Mouse (Mus musculus) lung, embryonic 14.5 days (tissue): ENCODE measurements at regions not wholly inside any gene's neighbourhood (a gene's known extent, or its start where the extent isn't known, plus 50 kb on each side); places are given as distances from the start of the nearest gene placed in this dataset.

ENCODE experiments used
- ATAC-seq: fragments of 200-750 bp; cut with Nextera tagmentation; 2 replicates; pipeline ENCODE4 v1.8.0; 2017; ENCODE audit warnings: mild to moderate bottlenecking, moderate TSS enrichment, moderate library complexity; ENCODE audit not compliant: insufficient read depth
- DNase-seq: peaks from one replicate; pipeline ENCODE4 v3.0.0-alpha.2; 2015
- H3K27ac ChIP-seq: fragments of 300-500 bp; sonication (generic); 2 replicates; pipeline ENCODE4 v1.5.1; 2014; ENCODE audit warnings: low read depth, mild to moderate bottlenecking, moderate library complexity
- H3K27me3 ChIP-seq: fragments of 300-500 bp; sonication (generic); 2 replicates; pipeline ENCODE4 v1.6.1; 2014; ENCODE audit warnings: low read length, control low read depth; ENCODE audit not compliant: insufficient read depth
- H3K36me3 ChIP-seq: fragments of 300-500 bp; sonication (generic); 2 replicates; pipeline ENCODE4 v1.6.1; 2014; ENCODE audit warnings: control low read depth; ENCODE audit not compliant: insufficient read depth
- H3K4me1 ChIP-seq: fragments of 300-500 bp; sonication (generic); 2 replicates; pipeline ENCODE4 v1.6.1; 2014; ENCODE audit warnings: antibody characterized with exemption, control low read depth; ENCODE audit not compliant: insufficient read depth
- H3K4me2 ChIP-seq: fragments of 300-500 bp; sonication (generic); 2 replicates; pipeline ENCODE4 v1.6.1; 2014; ENCODE audit warnings: mild to moderate bottlenecking
- H3K4me3 ChIP-seq: fragments of 300-500 bp; sonication (generic); 2 replicates; pipeline ENCODE4 v1.5.1; 2014; ENCODE audit warnings: low read depth, low read length
- H3K9ac ChIP-seq: fragments of 300-500 bp; sonication (generic); 2 replicates; pipeline ENCODE4 v1.6.1; 2014
- H3K9me3 ChIP-seq: fragments of 300-500 bp; sonication (generic); 2 replicates; pipeline ENCODE4 v1.6.1; 2016; ENCODE audit warnings: low read depth, low read length, control low read depth
- CTCF ChIP-seq: IDR thresholded peaks from 2 replicates; pipeline ENCODE4 v1.5.1; 2016; ENCODE audit warnings: antibody characterized with exemption, low read depth
- WGBS: fragments of 180-500 bp; shearing (Covaris S2); extraction: QIAGEN DNeasy Blood & Tissue Kit; methylation state at CpG from one replicate; pipeline ENCODE4 v1.1.7; 2014; 5-methylcytosine and 5-hydroxymethylcytosine counted together

DNA sequence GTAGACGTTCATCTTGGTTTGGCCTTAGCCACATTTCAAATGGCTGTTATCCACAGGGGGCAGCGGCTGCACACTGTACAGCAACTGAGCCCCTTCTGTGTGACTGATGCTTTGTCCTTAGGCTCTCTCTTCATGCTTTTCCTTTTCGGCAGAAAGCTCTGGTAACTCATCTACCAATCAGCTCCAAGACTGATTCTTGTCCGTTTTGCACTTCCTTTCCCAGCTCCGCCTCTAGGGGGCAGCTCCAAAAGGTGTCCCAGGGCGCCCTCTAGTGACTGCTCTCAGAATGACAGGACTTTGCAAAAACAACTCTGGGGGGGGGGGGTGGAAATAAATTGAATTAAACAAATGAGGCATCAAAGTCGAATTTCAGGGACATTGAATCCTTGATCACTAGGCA lies 173.0 kb downstream of the Cog6 start:
- WGBS = 27% methylated on average over 7 of the region's 7 CpGs
- peak; percentile 97 for TF ChIP-seq CTCF
- Histone ChIP-seq H3K9me3 (no peaks in the 10 kb centered on the region), H3K27ac (no peak overlapping the region), H3K4me3 (no peak overlapping the region), H3K9ac (no peak overlapping the region), H3K4me1 (no peaks in the 10 kb centered on the region), H3K27me3 (no peaks in the 10 kb centered on the region), H3K36me3 (no peaks in the 10 kb centered on the region), H3K4me2 (no peak overlapping the region)
- ATAC-seq (no peak), DNase-seq (peak; percentile 92)

- Histone ChIP-seq H3K27me3 (no peaks in the 10 kb centered on the region), H3K9ac (no peak overlapping the region), H3K27ac (no peak overlapping the region), H3K36me3 (no peaks in the 10 kb centered on the region), H3K4me3 (no peak overlapping the region), H3K4me2 (no peak overlapping the region), H3K4me1 (no peaks in the 10 kb centered on the region), H3K9me3 (no peaks in the 10 kb centered on the region)
- ATAC-seq (no peak), DNase-seq (no peak)
- TF ChIP-seq CTCF = no peak
- WGBS = 50% methylated on average over 10 of the region's 10 CpGs
These were observed 174.1 kb downstream of the Cog6 start for GRCm38 (mm10) chr3:52842866-52843425.

GRCm38 (mm10) chr3:52840160-52840953 lies 176.7 kb downstream of the Cog6 start:
- DNase-seq = no peak
- WGBS = 40% methylated on average over 12 of the region's 12 CpGs

DNA sequence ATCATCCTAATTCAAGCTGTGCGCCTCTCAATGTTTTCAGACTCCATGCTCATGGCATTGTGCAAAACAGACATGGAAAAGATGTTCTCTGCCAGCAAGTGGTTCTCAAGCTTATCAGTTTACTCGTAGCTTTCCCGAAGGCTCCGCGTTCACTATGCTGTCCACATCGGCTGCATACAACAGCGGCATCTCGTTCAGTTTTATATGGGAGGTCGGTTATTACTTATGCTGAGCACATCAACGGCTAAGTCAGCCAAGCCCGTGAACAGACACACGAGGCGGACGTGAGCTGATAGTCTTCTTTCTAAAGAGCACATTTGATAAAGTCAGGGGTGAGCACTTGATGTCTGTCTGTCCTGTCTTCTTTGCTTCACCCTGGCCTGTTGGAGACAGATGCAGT lies 179.0 kb downstream of the Cog6 start:
- DNase-seq (no peak), ATAC-seq (no peak)
- Histone ChIP-seq H3K4me2 (no peak overlapping the region), H3K27me3 (no peaks in the 10 kb centered on the region), H3K36me3 (no peaks in the 10 kb centered on the region), H3K9ac (no peak overlapping the region), H3K9me3 (no peaks in the 10 kb centered on the region), H3K27ac (no peak overlapping the region), H3K4me1 (0 out of 2 replicates have a peak, but pooled peaks cover 4% of the 10 kb centered on the region), H3K4me3 (no peak overlapping the region)
- TF ChIP-seq CTCF = no peak
- WGBS = 73% methylated on average over 14 of the region's 14 CpGs

More at GRCm38 (mm10) chr3:52840160-52840953, 176.7 kb downstream of the Cog6 start:
- ATAC-seq = no peak
- H3K9me3 ChIP-seq = no peaks in the 10 kb centered on the region
- no peak overlapping the region for H3K4me3 ChIP-seq
- no peak overlapping the region for H3K9ac ChIP-seq
- H3K4me1 ChIP-seq = 0 out of 2 replicates have a peak, but pooled peaks cover 4% of the 10 kb centered on the region
- no peaks in the 10 kb centered on the region for H3K36me3 ChIP-seq
- TF ChIP-seq CTCF = no peak
- no peak overlapping the region for H3K27ac ChIP-seq
- H3K27me3 ChIP-seq = no peaks in the 10 kb centered on the region
- no peak overlapping the region for H3K4me2 ChIP-seq

DNA sequence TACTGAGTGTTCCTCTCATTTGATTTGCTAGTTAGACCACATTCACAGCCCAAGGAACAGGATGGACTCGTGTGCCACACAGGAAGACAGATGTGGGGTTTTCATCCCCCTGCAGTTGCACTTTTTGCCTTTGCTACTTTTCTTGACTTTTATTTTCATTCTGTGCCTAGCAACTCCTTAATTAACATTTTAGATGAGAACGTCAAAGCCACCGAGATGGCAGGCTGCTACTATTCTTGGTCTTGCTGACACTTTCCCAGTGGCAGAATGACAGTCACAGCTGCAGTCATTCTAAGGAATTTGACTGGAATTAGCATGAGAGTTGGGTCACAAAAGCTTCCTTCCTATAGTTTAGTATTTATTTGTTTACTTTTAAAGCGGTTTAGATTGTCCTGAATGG lies 179.5 kb downstream of the Cog6 start:
- WGBS = 39% methylated on average over 4 of the region's 4 CpGs
- DNase-seq = no peak

GRCm38 (mm10) chr3:52836780-52837179 lies 180.3 kb downstream of the Cog6 start:
- Histone ChIP-seq H3K36me3 (no peaks in the 10 kb centered on the region), H3K9ac (no peak overlapping the region), H3K27me3 (no peaks in the 10 kb centered on the region), H3K27ac (no peak overlapping the region), H3K4me2 (no peak overlapping the region), H3K4me1 (0 out of 2 replicates have a peak, but pooled peaks cover 4% of the 10 kb centered on the region), H3K4me3 (no peak overlapping the region), H3K9me3 (no peaks in the 10 kb centered on the region)
- ATAC-seq (no peak), DNase-seq (peak; percentile 37)
- 29% methylated on average over 8 of the region's 8 CpGs for WGBS
- no peak for TF ChIP-seq CTCF

More for the DNA sequence above, 179.5 kb downstream of the Cog6 start:
- ATAC-seq = no peak
- TF ChIP-seq CTCF = no peak
- H3K36me3 ChIP-seq = no peaks in the 10 kb centered on the region
- 0 out of 2 replicates have a peak, but pooled peaks cover 4% of the 10 kb centered on the region for H3K4me1 ChIP-seq
- no peaks in the 10 kb centered on the region for H3K27me3 ChIP-seq
- no peak overlapping the region for H3K27ac ChIP-seq
- H3K9me3 ChIP-seq = no peaks in the 10 kb centered on the region
- no peak overlapping the region for H3K9ac ChIP-seq
- no peak overlapping the region for H3K4me3 ChIP-seq
- H3K4me2 ChIP-seq = no peak overlapping the region

GRCm38 (mm10) chr3:52832421-52832820 lies 184.6 kb downstream of the Cog6 start:
- Histone ChIP-seq H3K27me3 (no peaks in the 10 kb centered on the region), H3K9me3 (no peaks in the 10 kb centered on the region), H3K4me3 (no peak overlapping the region), H3K4me1 (0 out of 2 replicates have a peak, but pooled peaks cover 4% of the 10 kb centered on the region), H3K27ac (no peak overlapping the region), H3K36me3 (no peaks in the 10 kb centered on the region), H3K9ac (no peak overlapping the region), H3K4me2 (no peak overlapping the region)
- 52% methylated on average over 5 of the region's 5 CpGs for WGBS
- TF ChIP-seq CTCF = no peak
- no peak for ATAC-seq
- DNase-seq = no peak
